Mouse (Mus musculus) right cerebral cortex, adult 18-20 months (tissue): ENCODE results near the gene Atrn.
A peak's percentile ranks its signal among the peaks of the same experiment; 100 is the strongest.

Source experiments
- DNase-seq: peaks from one replicate; pipeline ENCODE4 v3.0.0; 2022; ENCODE audit warnings: mixed read lengths

The Atrn gene

GRCm38 (mm10) chr2:131042988-131043387 is 136.7 kb downstream of the Atrn start, which contains the start of gene Gfra4:
Gene Gfra4 (minus strand): TSS chr2:131043088.
- no peak for DNase-seq

GRCm38 (mm10) chr2:131044354-131044852 is 138.1 kb downstream of the Atrn start:
- DNase-seq, result no peak

GRCm38 (mm10) chr2:131044989-131045720 is 138.9 kb downstream of the Atrn start:
- no peak for DNase-seq

- no peak for DNase-seq
These were observed 139.7 kb downstream of the Atrn start for GRCm38 (mm10) chr2:131046025-131046424.

DNA sequence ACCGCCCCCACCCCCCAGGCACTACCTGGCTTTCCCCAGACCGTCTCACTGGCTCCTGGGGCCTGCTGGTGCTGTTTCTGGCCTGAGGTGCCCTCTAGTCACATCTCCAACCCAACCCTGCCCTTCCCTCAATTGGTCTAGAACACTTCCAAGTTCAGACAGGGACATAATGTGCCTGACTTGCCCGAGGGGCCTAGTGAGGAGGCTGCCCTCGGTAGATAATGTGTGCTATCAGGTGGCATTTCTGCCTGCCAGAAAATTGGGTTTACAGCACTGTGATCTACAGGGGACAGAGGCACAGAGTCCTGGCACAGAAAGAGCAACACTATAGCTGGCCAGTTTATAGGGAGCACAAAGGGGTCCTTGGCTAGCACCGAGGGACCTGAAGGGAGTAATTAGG is 145.7 kb downstream of the Atrn start:
- DNase-seq, result no peak

GRCm38 (mm10) chr2:131052862-131053418 is 146.6 kb downstream of the Atrn start:
- DNase-seq, result no peak

DNA sequence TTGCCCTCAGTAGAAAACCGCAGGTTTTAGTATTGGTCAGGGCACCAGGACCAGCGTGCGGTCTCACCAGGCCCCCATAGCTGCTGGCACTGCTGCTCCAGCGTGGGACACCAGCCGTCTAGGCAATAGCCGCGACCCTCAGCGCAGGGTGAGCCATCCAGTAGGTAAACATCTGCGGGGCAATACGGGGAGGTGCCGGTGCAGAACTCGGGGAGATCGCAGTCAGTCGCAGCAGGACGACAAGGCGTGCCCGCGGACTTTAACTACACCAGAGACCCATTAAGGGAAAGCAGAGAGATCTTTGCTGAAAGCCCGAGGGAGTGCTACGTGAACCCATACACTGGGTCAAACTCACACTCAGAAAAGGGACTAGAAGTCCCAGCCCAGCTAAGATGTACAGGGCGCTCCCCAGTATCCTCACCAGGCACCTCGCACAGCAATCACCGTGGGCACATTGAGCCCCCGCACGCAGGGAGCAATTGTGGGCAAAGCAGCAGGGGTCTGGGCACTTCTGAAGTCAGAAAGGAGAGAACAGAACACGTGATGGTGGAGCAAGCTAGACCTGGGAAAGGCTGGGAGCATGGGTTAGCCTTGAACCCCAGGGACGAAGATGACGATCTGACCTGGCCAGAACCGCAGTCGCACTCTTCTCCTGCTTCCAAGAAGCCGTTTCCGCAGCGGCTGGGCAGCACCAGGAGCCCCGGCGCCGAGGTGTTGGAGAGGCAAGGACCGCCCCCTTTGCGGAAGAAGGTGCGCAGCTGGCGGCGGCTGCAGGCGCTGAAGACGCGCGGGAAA is 147.8 kb downstream of the Atrn start:
- DNase-seq, result no peak

DNA sequence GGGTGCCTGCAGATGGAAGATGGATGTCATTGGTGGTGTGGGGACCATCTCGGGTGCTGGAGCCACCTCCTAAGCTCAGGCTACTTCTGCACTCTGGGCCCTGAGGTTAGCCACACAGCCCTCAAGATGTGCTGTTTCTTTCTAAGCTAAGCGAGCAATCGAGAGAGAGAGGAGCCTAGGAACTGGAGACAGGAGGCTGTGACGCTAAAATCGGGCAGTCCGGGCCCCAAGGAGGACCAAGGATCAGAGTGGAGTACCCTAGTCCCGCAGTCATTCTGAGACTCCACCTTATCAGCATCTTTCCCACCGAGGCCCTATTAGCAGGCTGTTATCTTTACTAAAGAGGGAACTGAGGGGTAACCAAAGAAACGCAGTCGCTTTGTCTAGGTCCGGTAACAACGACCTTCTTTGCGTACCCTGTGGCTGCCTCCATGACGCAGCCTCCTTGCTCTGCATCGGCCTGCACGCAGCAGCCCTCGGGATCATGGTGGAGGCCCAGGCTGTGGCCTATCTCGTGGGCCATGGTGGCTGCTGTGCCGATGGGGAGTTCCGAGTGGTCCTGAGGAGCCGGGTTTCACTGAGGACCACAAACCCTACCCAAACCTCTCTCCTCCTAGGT is 148.5 kb downstream of the Atrn start:
- DNase-seq, result no peak

- no peak for DNase-seq
These were observed 149.3 kb downstream of the Atrn start for GRCm38 (mm10) chr2:131055631-131056030.

DNA sequence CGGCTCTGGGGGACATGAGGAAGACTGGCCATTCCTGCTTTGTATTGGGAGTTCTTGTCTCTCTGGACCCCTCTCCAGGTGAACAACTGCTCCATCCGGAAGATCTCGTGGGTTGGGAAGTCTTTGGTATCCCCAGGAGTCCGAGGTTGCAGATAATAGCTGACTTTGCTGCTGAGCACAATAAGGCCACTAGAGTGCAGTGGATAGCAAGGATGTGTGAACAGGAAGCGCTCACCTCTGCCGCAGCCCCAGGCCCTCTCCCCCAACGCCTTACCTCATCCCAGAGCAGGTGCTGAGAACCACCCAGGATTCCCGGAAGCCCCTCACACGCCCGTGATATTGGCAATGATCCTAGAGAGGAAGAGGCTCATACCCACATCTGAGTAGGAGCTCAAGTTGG is 149.9 kb downstream of the Atrn start:
- no peak for DNase-seq

GRCm38 (mm10) chr2:131058672-131059071 is 152.4 kb downstream of the Atrn start:
- DNase-seq, result no peak

DNA sequence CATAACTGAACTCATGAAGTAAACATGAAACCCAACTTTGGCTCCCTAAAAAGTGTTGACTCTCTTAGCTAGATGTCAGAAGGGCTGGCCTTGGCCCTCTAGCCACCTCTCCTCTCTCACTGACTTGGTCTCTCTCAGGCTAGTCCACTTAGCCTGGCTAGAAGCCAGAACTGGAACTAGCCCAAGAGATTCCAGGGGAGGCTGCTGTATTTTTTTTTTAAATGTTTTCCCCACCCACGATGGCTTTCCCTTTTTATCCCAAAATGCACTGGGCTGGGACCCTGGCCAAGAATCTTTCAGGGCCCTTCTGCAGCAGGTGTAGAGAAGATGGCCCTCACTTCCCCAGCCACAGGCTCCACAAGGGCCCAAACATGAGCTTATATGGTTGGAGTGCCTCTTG is 153.1 kb downstream of the Atrn start:
- DNase-seq, result peak; percentile 35

GRCm38 (mm10) chr2:131059781-131060540 is 153.7 kb downstream of the Atrn start:
- no peak for DNase-seq

- no peak for DNase-seq
These were observed 154.5 kb downstream of the Atrn start for GRCm38 (mm10) chr2:131060784-131061183.

DNA sequence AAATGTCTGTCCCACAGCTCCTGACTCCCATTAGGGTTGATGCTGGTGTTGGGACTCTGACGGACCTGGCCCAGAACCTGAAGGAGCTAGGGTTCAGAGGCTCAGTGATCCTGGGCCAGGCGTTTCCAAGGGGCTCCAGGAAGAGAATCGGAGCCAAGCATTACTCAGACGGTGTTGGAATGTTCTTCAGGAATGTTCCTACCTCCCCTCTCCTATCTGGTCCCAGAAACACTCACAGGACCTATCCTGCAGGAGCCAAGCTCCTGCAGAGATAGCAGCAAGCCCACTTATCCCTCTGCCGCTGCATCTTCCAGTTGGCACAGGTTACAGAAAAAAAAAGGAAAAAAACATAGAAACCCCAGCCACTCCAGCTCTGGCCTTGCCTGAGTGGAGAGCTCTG is 155.3 kb downstream of the Atrn start:
- no peak for DNase-seq

DNA sequence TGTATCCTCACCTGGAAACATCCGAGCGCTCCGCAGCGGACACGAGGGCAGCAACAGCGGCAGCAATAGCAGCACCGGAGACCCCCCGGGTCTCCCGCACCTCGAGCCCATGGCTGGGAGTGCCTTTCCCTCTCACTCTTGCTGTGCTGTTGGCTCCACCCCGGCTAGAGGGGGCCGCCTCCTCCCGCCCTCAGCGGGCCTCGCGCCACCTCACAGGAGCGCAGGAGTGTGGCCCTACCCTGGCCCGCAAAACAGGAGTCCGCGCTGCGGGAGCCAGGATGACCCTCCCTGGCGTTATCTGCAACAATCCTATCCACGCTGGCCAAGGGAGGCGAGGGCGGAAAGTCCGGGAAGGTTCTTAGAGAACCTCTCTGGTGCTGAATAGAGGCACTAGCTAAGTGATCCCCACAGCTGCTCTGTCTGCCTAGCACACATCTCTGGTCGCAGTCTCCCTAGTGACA is 157.1 kb downstream of the Atrn start, which contains the start of gene Adam33:
Gene Adam33 (minus strand): TSS at position 411 of the 461 bp plus-strand sequence.
- no peak for DNase-seq

GRCm38 (mm10) chr2:131066342-131066741 is 160.0 kb downstream of the Atrn start:
- DNase-seq, result peak; percentile 45

DNA sequence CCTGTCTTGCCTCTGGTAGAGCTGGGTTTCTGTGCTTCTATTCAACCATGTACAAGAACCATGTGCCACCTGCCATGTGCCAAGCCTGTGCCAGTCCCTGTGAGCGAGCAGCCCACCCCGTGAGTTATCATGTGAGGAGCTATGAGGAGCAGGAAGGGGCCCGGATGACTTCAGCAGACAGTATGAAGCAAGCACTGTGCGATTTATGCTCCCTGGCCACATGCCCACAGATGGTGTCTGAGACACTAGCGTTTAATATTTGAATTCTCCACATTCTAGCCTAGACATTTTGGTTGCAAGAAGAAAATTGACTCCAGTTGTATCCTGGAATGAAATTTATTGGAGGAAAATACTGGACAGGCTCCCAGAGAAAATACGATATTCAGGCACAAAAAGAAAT is 161.2 kb downstream of the Atrn start:
- no peak for DNase-seq

GRCm38 (mm10) chr2:131072536-131072935 is 166.2 kb downstream of the Atrn start:
- no peak for DNase-seq
